Mouse (Mus musculus): Measurements from ENCODE around the gene Trpt1.

Trpt1 gene

GRCm38 (mm10) chr19:6996006-6996405 lies at the start of gene Trpt1, which contains the start of gene Nudt22:
Gene Trpt1 (plus strand): TSS chr19:6996131.
Gene Nudt22 (minus strand): TSS chr19:6996117.
- Histone ChIP-seq H3K36me3 (ENCODE audit: insufficient read depth, low read length) (peaks cover 28% of the 10 kb centered on the region), H3K4me1 (replicated peaks; ENCODE audit: low read depth, low read length) (peaks cover 66% of the 10 kb centered on the region), H3K9me3 (ENCODE audit: low read length) (peaks cover 19% of the 10 kb centered on the region), H3K27me3 (ENCODE audit: insufficient read depth, low read length) (no peaks in the 10 kb centered on the region), H3K4me3 (replicated peaks; ENCODE audit: low read length) (peak within 1 kb of the TSS; percentile 84)
- no peak for TF ChIP-seq CTCF (conservative IDR thresholded peaks at IDR 0.05; ENCODE audit: low read length)
- TF ChIP-seq NANOG (IDR thresholded peaks at IDR 0.05; ENCODE audit: borderline replicate concordance, low read length): no peak
- no peak for TF ChIP-seq POU5F1 (IDR thresholded peaks at IDR 0.05; ENCODE audit: borderline replicate concordance, low read length)

DNA sequence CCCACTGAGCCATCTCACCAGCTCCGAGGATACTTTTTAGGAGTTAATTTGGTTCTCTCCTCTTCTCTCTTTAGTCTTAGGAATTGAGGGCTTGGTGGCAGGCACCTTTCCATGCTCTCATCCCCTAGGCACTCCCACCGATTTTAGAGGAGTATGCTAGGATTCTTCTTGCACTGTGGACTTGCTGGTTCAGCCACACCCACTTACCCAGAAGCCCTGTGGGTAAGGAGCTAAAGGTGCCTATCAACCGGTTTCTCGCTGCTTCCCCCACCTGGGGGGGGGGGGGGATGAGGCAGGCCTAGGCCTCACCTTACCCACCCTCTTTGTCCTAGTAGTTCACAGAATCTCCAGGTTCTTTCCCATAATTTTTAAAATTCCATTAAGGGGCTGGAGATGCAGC lies 48.2 kb upstream of the Trpt1 start:
- TF ChIP-seq POU5F1 (IDR thresholded peaks at IDR 0.05; ENCODE audit: borderline replicate concordance, low read length): no peak
- H3K36me3 ChIP-seq (ENCODE audit: insufficient read depth, low read length): peaks cover 32% of the 10 kb centered on the region
- no peak overlapping the region for H3K4me3 ChIP-seq (replicated peaks; ENCODE audit: low read length)
- no peaks in the 10 kb centered on the region for H3K27me3 ChIP-seq (ENCODE audit: insufficient read depth, low read length)
- H3K9me3 ChIP-seq (ENCODE audit: low read length): no peaks in the 10 kb centered on the region
- peaks cover 74% of the 10 kb centered on the region for H3K4me1 ChIP-seq (replicated peaks; ENCODE audit: low read depth, low read length)

- TF ChIP-seq CTCF (conservative IDR thresholded peaks at IDR 0.05; ENCODE audit: low read length): no peak
- no peak for TF ChIP-seq POU5F1 (IDR thresholded peaks at IDR 0.05; ENCODE audit: borderline replicate concordance, low read length)
- TF ChIP-seq NANOG (IDR thresholded peaks at IDR 0.05; ENCODE audit: borderline replicate concordance, low read length): no peak
- H3K9me3 ChIP-seq (ENCODE audit: low read length): no peaks in the 10 kb centered on the region
Measured at GRCm38 (mm10) chr19:6948186-6948585, 47.7 kb upstream of the Trpt1 start.

DNA sequence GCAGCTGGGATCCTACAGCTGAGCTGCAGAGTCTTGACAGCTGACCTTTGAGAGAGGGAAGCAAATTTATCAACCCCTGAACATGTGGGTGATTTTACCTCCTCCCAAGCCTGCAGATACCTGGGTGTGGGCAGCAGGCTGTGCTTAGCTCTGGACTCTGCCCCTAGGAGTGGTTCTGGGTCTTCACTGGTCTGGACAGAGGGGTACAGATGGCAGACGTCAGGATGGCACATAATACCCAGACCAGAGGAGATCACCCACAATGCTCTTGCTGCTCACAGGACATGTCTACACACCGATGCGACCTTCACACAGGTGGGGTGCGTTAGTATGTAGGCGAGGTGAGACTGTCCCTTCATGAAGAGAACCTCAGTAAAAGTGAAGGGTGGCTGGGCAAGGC lies 46.4 kb upstream of the Trpt1 start:
- Histone ChIP-seq H3K4me3 (replicated peaks; ENCODE audit: low read length) (peak overlapping the region; percentile 88; the same call in 1 of the 2 replicates), H3K4me1 (replicated peaks; ENCODE audit: low read depth, low read length) (peaks cover 80% of the 10 kb centered on the region), H3K36me3 (ENCODE audit: insufficient read depth, low read length) (peaks cover 45% of the 10 kb centered on the region), H3K9me3 (ENCODE audit: low read length) (no peaks in the 10 kb centered on the region), H3K27me3 (ENCODE audit: insufficient read depth, low read length) (no peaks in the 10 kb centered on the region)
- TF ChIP-seq NANOG (IDR thresholded peaks at IDR 0.05; ENCODE audit: borderline replicate concordance, low read length) (no peak), POU5F1 (IDR thresholded peaks at IDR 0.05; ENCODE audit: borderline replicate concordance, low read length) (no peak), CTCF (conservative IDR thresholded peaks at IDR 0.05; ENCODE audit: low read length) (no peak)

More at GRCm38 (mm10) chr19:6948186-6948585, 47.7 kb upstream of the Trpt1 start:
- H3K27me3 ChIP-seq (ENCODE audit: insufficient read depth, low read length): no peaks in the 10 kb centered on the region
- H3K36me3 ChIP-seq (ENCODE audit: insufficient read depth, low read length): peaks cover 36% of the 10 kb centered on the region
- no peak overlapping the region for H3K4me3 ChIP-seq (replicated peaks; ENCODE audit: low read length)
- H3K4me1 ChIP-seq (replicated peaks; ENCODE audit: low read depth, low read length): peaks cover 74% of the 10 kb centered on the region

- Histone ChIP-seq H3K27me3 (ENCODE audit: insufficient read depth, low read length) (no peaks in the 10 kb centered on the region), H3K4me3 (replicated peaks; ENCODE audit: low read length) (peak overlapping the region; percentile 88), H3K4me1 (replicated peaks; ENCODE audit: low read depth, low read length) (peaks cover 83% of the 10 kb centered on the region), H3K9me3 (ENCODE audit: low read length) (no peaks in the 10 kb centered on the region), H3K36me3 (ENCODE audit: insufficient read depth, low read length) (peaks cover 48% of the 10 kb centered on the region)
- no peak for TF ChIP-seq CTCF (conservative IDR thresholded peaks at IDR 0.05; ENCODE audit: low read length)
- TF ChIP-seq POU5F1 (IDR thresholded peaks at IDR 0.05; ENCODE audit: borderline replicate concordance, low read length): no peak
- TF ChIP-seq NANOG (IDR thresholded peaks at IDR 0.05; ENCODE audit: borderline replicate concordance, low read length): no peak
Measured at GRCm38 (mm10) chr19:6949951-6950350, 46.0 kb upstream of the Trpt1 start.

- TF ChIP-seq POU5F1 (IDR thresholded peaks at IDR 0.05; ENCODE audit: borderline replicate concordance, low read length) (no peak), CTCF (conservative IDR thresholded peaks at IDR 0.05; ENCODE audit: low read length) (no peak), NANOG (IDR thresholded peaks at IDR 0.05; ENCODE audit: borderline replicate concordance, low read length) (no peak)
- Histone ChIP-seq H3K27me3 (ENCODE audit: insufficient read depth, low read length) (no peaks in the 10 kb centered on the region), H3K9me3 (ENCODE audit: low read length) (no peaks in the 10 kb centered on the region), H3K4me3 (replicated peaks; ENCODE audit: low read length) (peak overlapping the region; percentile 88), H3K36me3 (ENCODE audit: insufficient read depth, low read length) (peaks cover 48% of the 10 kb centered on the region), H3K4me1 (replicated peaks; ENCODE audit: low read depth, low read length) (peaks cover 84% of the 10 kb centered on the region)
Measured at GRCm38 (mm10) chr19:6950613-6951153, 45.2 kb upstream of the Trpt1 start.

- Histone ChIP-seq H3K27me3 (ENCODE audit: insufficient read depth, low read length) (no peaks in the 10 kb centered on the region), H3K36me3 (ENCODE audit: insufficient read depth, low read length) (peaks cover 49% of the 10 kb centered on the region), H3K4me3 (replicated peaks; ENCODE audit: low read length) (peak overlapping the region; percentile 88), H3K9me3 (ENCODE audit: low read length) (no peaks in the 10 kb centered on the region), H3K4me1 (replicated peaks; ENCODE audit: low read depth, low read length) (peaks cover 85% of the 10 kb centered on the region)
- TF ChIP-seq CTCF (conservative IDR thresholded peaks at IDR 0.05; ENCODE audit: low read length): no peak
- TF ChIP-seq POU5F1 (IDR thresholded peaks at IDR 0.05; ENCODE audit: borderline replicate concordance, low read length): no peak
- TF ChIP-seq NANOG (IDR thresholded peaks at IDR 0.05; ENCODE audit: borderline replicate concordance, low read length): no peak
Measured at GRCm38 (mm10) chr19:6951381-6951968, 44.5 kb upstream of the Trpt1 start.

DNA sequence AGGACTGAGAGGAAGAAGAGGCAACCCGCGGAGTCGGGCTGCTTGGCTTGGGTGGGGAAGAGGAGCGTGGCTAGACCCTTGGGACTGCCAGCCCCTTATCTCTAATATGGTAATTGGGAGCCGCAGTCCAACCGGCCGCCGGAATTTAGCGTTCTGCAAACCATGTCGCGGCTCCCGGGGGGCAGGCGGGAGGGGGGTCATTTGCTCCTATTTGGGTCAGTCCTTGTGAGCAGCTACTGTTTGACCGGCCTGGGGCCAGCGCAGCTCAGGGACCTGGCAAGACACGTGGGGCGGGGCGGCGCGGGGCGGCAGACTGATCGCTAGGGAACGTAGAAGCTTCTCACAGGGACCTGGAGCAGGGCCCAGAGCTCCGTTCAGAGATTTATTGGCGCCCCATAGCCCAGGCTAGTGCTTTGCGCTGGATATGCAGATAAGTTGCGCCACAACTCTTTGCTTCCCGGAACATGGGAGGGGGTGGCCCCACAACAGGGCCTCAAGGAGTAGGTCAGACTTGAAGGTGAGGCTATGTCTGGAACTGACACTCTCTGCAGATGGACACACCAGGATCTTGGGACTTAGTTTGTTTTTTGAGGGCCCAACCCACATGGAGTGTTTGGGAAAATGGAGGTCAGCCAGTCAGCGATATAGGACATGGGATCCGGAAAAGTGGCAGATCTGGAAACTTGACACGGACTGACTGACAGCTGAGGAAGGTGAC lies 43.8 kb upstream of the Trpt1 start:
- TF ChIP-seq CTCF (conservative IDR thresholded peaks at IDR 0.05; ENCODE audit: low read length) (no peak), POU5F1 (IDR thresholded peaks at IDR 0.05; ENCODE audit: borderline replicate concordance, low read length) (no peak), NANOG (IDR thresholded peaks at IDR 0.05; ENCODE audit: borderline replicate concordance, low read length) (no peak)
- Histone ChIP-seq H3K36me3 (ENCODE audit: insufficient read depth, low read length) (peaks cover 56% of the 10 kb centered on the region), H3K9me3 (ENCODE audit: low read length) (no peaks in the 10 kb centered on the region), H3K27me3 (ENCODE audit: insufficient read depth, low read length) (no peaks in the 10 kb centered on the region), H3K4me1 (replicated peaks; ENCODE audit: low read depth, low read length) (peaks cover 85% of the 10 kb centered on the region), H3K4me3 (replicated peaks; ENCODE audit: low read length) (peak overlapping the region; percentile 88)

All from E14TG2a.4 (cell line).